Mouse (Mus musculus) C2C12 (cell line): Measurements from ENCODE around the gene Prr3.
"Not testable (repeated sequence)": the region's sequence is repeated elsewhere in the genome, so short reads cannot be mapped to it uniquely, and the experiment has no call there.

ENCODE experiments used
- CTCF ChIP-seq: IDR thresholded peaks from one replicate; pipeline ENCODE4 v1.5.1; 2011; ENCODE audit not compliant: control insufficient read depth, insufficient read depth, insufficient read length
- MAX ChIP-seq: IDR thresholded peaks from one replicate; pipeline ENCODE4 v1.6.1; 2011; ENCODE audit warnings: mild to moderate bottlenecking, control low read depth

- TF ChIP-seq CTCF, MAX: not testable (repeated sequence)
Measured at GRCm38 (mm10) chr17:35950946-35951345, 29.1 kb downstream of the Prr3 start.
